In genomic region chr11:57250129-57250528, GRCm38 (mm10) we compare ENCODE assay signal across 13 mouse cellular contexts.
"Had no signal": no experiment of that assay in that cellular context is flagged by ENCODE, and none has a peak within 500 bp of the region (broad histone marks: within the 10 kb centered on the region; RNA-seq: fewer than 3 reads in every experiment).

No protein-coding gene starts in this region.

- H3K4me3 ChIP-seq: kidney, embryonic 15.5 days; limb, embryonic 15.5 days; liver, embryonic 12.5 days; midbrain, embryonic 12.5 days had no signal

- H3K9me3 ChIP-seq: kidney, embryonic 15.5 days; limb, embryonic 15.5 days; liver, embryonic 12.5 days; midbrain, embryonic 12.5 days had no signal

- DNase-seq: kidney, adult 2 months; kidney, postnatal 14 days; layer of hippocampus, adult 9-11 months; layer of hippocampus, postnatal 36 days; lung, embryonic 14.5 days; lung, postnatal 10 days; lung, postnatal 4 days; thymus, postnatal 4 days had no signal

- H3K9ac ChIP-seq: kidney, embryonic 15.5 days; limb, embryonic 15.5 days; liver, embryonic 12.5 days; lung, embryonic 14.5 days; midbrain, embryonic 12.5 days had no signal

- H3K27ac ChIP-seq: kidney, embryonic 15.5 days; limb, embryonic 15.5 days; liver, embryonic 12.5 days; midbrain, embryonic 12.5 days; stomach, postnatal 0 days had no signal

- ATAC-seq: liver, embryonic 12.5 days had no signal

- H3K4me2 ChIP-seq: kidney, embryonic 15.5 days; limb, embryonic 15.5 days; liver, embryonic 12.5 days; lung, embryonic 14.5 days; midbrain, embryonic 12.5 days had no signal

- H3K4me1 ChIP-seq: kidney, embryonic 15.5 days; liver, embryonic 12.5 days; midbrain, embryonic 12.5 days had no signal

- H3K36me3 ChIP-seq: kidney, embryonic 15.5 days; limb, embryonic 15.5 days; liver, embryonic 12.5 days; midbrain, embryonic 12.5 days had no signal

- H3K27me3 ChIP-seq: kidney, embryonic 15.5 days; limb, embryonic 15.5 days; liver, embryonic 12.5 days; midbrain, embryonic 12.5 days had no signal
